Mouse (Mus musculus) midbrain, embryonic 16.5 days (tissue): Measurements from ENCODE around the gene Olfr130. TPM values are rescaled to one million over a fixed set of nuclear protein-coding genes. Genes with fewer than 3 reads are reported as not detected.

Source experiments
- ATAC-seq: fragments of 200-750 bp; cut with Nextera tagmentation; 2 replicates; pipeline ENCODE4 v1.8.0; 2017; ENCODE audit warnings: moderate TSS enrichment
- H3K27ac ChIP-seq: fragments of 300-500 bp; sonication (generic); 2 replicates; pipeline ENCODE4 v1.5.1; 2014; ENCODE audit warnings: mild to moderate bottlenecking, low read length, mixed read lengths
- H3K27me3 ChIP-seq: fragments of 300-500 bp; sonication (generic); 2 replicates; pipeline ENCODE4 v1.6.1; 2014; ENCODE audit warnings: low read depth, low read length, mixed read lengths; ENCODE audit not compliant: control insufficient read depth, insufficient read depth
- H3K36me3 ChIP-seq: fragments of 300-500 bp; sonication (generic); 2 replicates; pipeline ENCODE4 v1.6.1; 2014; ENCODE audit warnings: mild to moderate bottlenecking, low read length, moderate library complexity, mixed read lengths; ENCODE audit not compliant: control insufficient read depth, insufficient read depth
- H3K4me1 ChIP-seq: fragments of 300-500 bp; sonication (generic); 2 replicates; pipeline ENCODE4 v1.6.1; 2014; ENCODE audit warnings: mild to moderate bottlenecking, low read length, mixed read lengths; ENCODE audit not compliant: control insufficient read depth, insufficient read depth
- H3K4me2 ChIP-seq: fragments of 300-500 bp; sonication (generic); 2 replicates; pipeline ENCODE4 v1.6.1; 2014; ENCODE audit warnings: mild to moderate bottlenecking, low read length, mixed read lengths
- H3K4me3 ChIP-seq: fragments of 300-500 bp; sonication (generic); 2 replicates; pipeline ENCODE4 v1.5.1; 2014; ENCODE audit warnings: low read depth, mild to moderate bottlenecking, low read length, moderate library complexity, mixed read lengths
- H3K9ac ChIP-seq: fragments of 300-500 bp; sonication (generic); 2 replicates; pipeline ENCODE4 v1.6.1; 2014; ENCODE audit warnings: low read depth, low read length, mixed read lengths
- H3K9me3 ChIP-seq: fragments of 300-500 bp; sonication (generic); replicated peaks from 2 replicates; pipeline ENCODE4 v1.6.1; 2014; ENCODE audit warnings: mild to moderate bottlenecking, low read length, mixed read lengths; ENCODE audit not compliant: control insufficient read depth, poor library complexity, severe bottlenecking
- WGBS: fragments of 180-500 bp; shearing (Covaris S2); extraction: QIAGEN DNeasy Blood & Tissue Kit; methylation state at CpG from one replicate; pipeline ENCODE4 v1.1.7; 2014; 5-methylcytosine and 5-hydroxymethylcytosine counted together
- polyA plus RNA-seq: library from polyadenylated mRNA; unstranded; fragments of >200 nt; fragmentation: Nextera tagmentation; extraction: Ambion mirVana; gene quantifications from 2 replicates; pipeline ENCODE4 v1.2.1, GENCODE M21; 2015

The Olfr130 gene
- not detected in 2 replicates for polyA plus RNA-seq

DNA sequence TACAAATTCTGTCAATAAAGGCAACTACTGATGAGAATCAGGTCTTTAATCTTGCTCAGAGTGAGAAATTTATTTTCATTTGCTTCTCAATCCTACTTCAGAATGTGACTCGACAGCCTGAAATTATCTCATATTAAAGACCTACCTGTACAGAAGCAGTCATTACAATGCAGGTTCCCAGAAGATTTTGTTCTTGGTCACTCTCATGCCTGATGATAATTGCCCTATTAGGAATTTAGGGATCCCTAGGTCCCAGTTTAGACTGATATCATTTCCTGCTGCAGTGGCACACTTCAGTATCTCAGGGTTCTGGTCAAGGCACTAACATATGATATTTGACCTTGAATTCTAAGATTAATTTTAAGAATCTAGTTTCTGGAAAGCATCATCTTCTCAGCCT is at the start of gene Olfr130:
Gene Olfr130 (plus strand): TSS at position 301 of the 400 bp plus-strand sequence.
- Histone ChIP-seq H3K27ac (no peak within 1 kb of the TSS), H3K9me3 (no peaks in the 10 kb centered on the region), H3K4me1 (no peaks in the 10 kb centered on the region), H3K4me2 (no peak within 1 kb of the TSS), H3K9ac (no peak within 1 kb of the TSS), H3K36me3 (no peaks in the 10 kb centered on the region), H3K4me3 (no peak within 1 kb of the TSS), H3K27me3 (no peaks in the 10 kb centered on the region)
- no peak for ATAC-seq
- 82% methylated on average over 1 of the region's 1 CpGs for WGBS

DNA sequence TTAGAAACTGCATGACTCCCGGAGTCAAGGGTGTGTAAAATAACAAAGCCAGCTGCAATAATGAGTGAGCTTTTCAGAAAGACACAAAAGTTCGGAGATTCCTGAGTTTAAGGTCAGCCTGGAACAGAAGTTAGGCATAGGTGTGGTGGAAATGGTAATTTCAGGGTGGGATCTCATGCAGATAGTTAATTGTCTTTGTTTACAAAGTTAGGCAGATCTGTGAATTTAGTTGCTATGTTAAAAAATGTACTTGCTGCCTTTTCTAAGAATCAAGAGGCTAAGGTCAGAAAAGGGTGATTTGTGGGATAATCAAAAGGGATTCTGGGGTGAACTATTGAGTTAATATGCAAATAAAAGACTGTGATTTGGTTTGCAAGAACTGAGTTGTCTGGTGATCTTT is 47.4 kb upstream of the Olfr130 start:
- H3K4me1 ChIP-seq: no peaks in the 10 kb centered on the region
- H3K9ac ChIP-seq: no peak overlapping the region
- H3K4me2 ChIP-seq: no peak overlapping the region
- no peak overlapping the region for H3K4me3 ChIP-seq
- H3K27me3 ChIP-seq: no peaks in the 10 kb centered on the region
- 79% methylated on average over 2 of the region's 2 CpGs for WGBS
- H3K9me3 ChIP-seq: no peaks in the 10 kb centered on the region
- no peaks in the 10 kb centered on the region for H3K36me3 ChIP-seq
- no peak for ATAC-seq
- no peak overlapping the region for H3K27ac ChIP-seq

DNA sequence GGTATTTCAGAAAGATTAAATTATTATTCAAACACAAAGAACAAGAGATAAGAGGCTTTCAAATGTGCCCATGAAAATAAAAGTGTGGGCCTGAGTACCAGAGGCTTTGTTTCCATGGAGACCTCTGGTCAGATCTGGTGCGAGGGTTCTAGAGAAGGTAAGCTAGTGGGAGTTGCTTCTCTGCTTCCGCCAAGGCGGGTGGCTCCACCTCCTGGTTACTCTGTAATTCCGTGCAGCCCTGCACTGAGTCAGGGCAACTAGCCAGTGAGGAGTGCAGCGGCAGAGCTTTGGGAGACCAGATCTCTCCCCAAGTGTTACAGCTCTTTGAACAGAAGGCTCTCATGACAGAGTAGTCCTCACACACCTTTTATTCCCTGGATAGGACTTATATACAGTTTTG is 37.4 kb upstream of the Olfr130 start:
- H3K4me1 ChIP-seq: no peaks in the 10 kb centered on the region
- no peak for ATAC-seq
- H3K27me3 ChIP-seq: no peaks in the 10 kb centered on the region
- WGBS: 24% methylated on average over 5 of the region's 5 CpGs
- no peak overlapping the region for H3K4me2 ChIP-seq
- no peaks in the 10 kb centered on the region for H3K9me3 ChIP-seq
- no peak overlapping the region for H3K4me3 ChIP-seq
- H3K9ac ChIP-seq: no peak overlapping the region
- no peak overlapping the region for H3K27ac ChIP-seq
- H3K36me3 ChIP-seq: no peaks in the 10 kb centered on the region

DNA sequence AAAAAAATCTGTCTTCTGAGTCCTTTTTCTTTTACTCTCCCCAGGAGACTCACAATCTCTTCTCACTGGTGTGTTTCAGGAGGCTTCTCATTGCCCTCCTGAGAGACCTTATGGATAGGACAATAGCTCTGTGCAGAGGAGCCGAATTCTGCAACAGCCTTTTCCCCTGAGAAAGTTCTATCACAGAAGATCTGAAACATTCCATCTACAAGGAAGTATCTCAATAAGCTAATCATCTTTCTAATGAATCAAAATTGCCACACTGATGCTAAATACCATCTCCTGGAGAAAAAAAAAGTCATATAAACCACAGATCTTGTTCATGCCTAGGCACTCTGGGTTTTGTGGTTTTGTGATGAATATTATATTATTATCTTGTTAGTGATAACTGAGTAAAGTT is 3.7 kb upstream of the Olfr130 start, which contains the start of gene Olfr129:
Gene Olfr129 (minus strand): TSS at position 101 of the 400 bp plus-strand sequence.
- ATAC-seq: no peak

DNA sequence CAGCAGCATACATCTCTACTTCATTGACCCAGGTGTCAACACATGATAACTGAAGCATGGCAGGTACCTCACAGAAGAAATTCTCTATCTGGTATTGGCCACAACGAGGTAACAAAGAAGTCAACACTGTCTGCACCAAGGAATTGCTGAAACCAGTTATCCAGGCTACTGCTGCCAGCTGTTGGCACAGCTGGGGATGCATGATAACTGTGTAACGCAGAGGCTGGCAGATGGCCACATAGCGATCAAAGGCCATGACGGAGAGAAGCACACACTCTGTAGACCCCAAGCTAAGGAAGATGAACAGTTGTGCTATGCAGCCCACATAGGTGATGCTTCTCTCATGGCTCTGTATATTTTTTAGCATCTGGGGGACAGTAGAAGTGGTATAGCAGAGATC is 18.6 kb downstream of the Olfr130 start:
- no peaks in the 10 kb centered on the region for H3K27me3 ChIP-seq
- H3K9me3 ChIP-seq: 0 out of 2 replicates have a peak, but pooled peaks cover 2% of the 10 kb centered on the region
- H3K9ac ChIP-seq: no peak overlapping the region
- no peak for ATAC-seq
- no peak overlapping the region for H3K27ac ChIP-seq
- 94% methylated on average over 4 of the region's 4 CpGs for WGBS
- no peaks in the 10 kb centered on the region for H3K4me1 ChIP-seq
- H3K36me3 ChIP-seq: no peaks in the 10 kb centered on the region
- H3K4me3 ChIP-seq: no peak overlapping the region
- no peak overlapping the region for H3K4me2 ChIP-seq

More for the DNA sequence above, 3.7 kb upstream of the Olfr130 start, which contains the start of gene Olfr129:
- Histone ChIP-seq H3K9me3 (no peaks in the 10 kb centered on the region), H3K4me1 (no peaks in the 10 kb centered on the region), H3K4me2 (no peak within 1 kb of the TSS), H3K36me3 (no peaks in the 10 kb centered on the region), H3K27me3 (no peaks in the 10 kb centered on the region), H3K9ac (no peak within 1 kb of the TSS), H3K27ac (no peak within 1 kb of the TSS), H3K4me3 (no peak within 1 kb of the TSS)
- 74% methylated on average over 1 of the region's 1 CpGs for WGBS

DNA sequence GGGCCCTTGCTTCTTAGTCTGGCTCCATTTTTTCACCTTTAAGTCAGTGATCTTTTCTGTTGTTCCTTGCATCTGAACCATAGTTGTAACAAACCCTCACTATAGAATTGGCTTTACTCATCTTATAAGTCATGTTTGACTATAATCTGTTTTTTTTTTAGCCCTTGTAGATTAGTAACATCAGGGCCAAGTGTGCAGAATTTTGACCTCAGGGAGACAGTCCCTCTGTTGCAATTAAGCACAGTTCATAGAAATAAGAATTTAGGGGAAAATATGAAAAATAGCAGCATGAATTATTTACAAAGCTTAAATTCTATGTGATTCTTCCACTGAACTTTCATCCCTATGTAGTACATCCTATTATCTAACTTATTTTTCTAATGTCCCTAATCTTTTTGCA is 24.9 kb downstream of the Olfr130 start, which contains the start of gene Olfr131:
Gene Olfr131 (minus strand): TSS at position 101 of the 400 bp plus-strand sequence.
- H3K4me3 ChIP-seq: no peak within 1 kb of the TSS
- no peak within 1 kb of the TSS for H3K9ac ChIP-seq
- no peaks in the 10 kb centered on the region for H3K36me3 ChIP-seq
- no peak within 1 kb of the TSS for H3K27ac ChIP-seq
- no peak for ATAC-seq
- no peaks in the 10 kb centered on the region for H3K9me3 ChIP-seq
- H3K4me2 ChIP-seq: no peak within 1 kb of the TSS
- H3K27me3 ChIP-seq: no peaks in the 10 kb centered on the region
- H3K4me1 ChIP-seq: no peaks in the 10 kb centered on the region

Other genes starting within 250 kb of the Olfr130 start
- gene Olfr125, start 231.0 kb upstream of the Olfr130 start, polyA plus RNA-seq: not detected in 2 replicates
- gene Olfr126, start 216.4 kb upstream of the Olfr130 start, polyA plus RNA-seq: not detected in 2 replicates
- gene Olfr127, start 163.5 kb upstream of the Olfr130 start, polyA plus RNA-seq: not detected in 2 replicates
- gene Olfr128, start 143.4 kb upstream of the Olfr130 start, polyA plus RNA-seq: not detected in 2 replicates
- gene Olfr761, start 110.8 kb upstream of the Olfr130 start, polyA plus RNA-seq: not detected in 2 replicates
- not detected in 2 replicates for gene Olfr129, start 3.8 kb upstream of the Olfr130 start, polyA plus RNA-seq
- gene Olfr131, start 24.8 kb downstream of the Olfr130 start, polyA plus RNA-seq: not detected in 2 replicates
- not detected in 2 replicates for gene Olfr132, start 70.6 kb downstream of the Olfr130 start, polyA plus RNA-seq
- not detected in 2 replicates for gene Olfr133, start 81.4 kb downstream of the Olfr130 start, polyA plus RNA-seq
- not detected in 2 replicates for gene Olfr134, start 107.5 kb downstream of the Olfr130 start, polyA plus RNA-seq
- not detected in 2 replicates for gene Olfr135, start 140.4 kb downstream of the Olfr130 start, polyA plus RNA-seq
- not detected in 2 replicates for gene Olfr138, start 197.1 kb downstream of the Olfr130 start, polyA plus RNA-seq
- not detected in 2 replicates for gene Olfr137, start 243.6 kb downstream of the Olfr130 start, polyA plus RNA-seq